Mouse (Mus musculus) retina, postnatal 1 day (tissue): ENCODE results near the gene Gm4131.
A peak's percentile ranks its signal among the peaks of the same experiment; 100 is the strongest.
"Not testable (repeated sequence)": the region's sequence is repeated elsewhere in the genome, so short reads cannot be mapped to it uniquely, and the experiment has no call there.

Experiments used
- DNase-seq: peaks from one replicate; pipeline ENCODE4 v3.0.0-alpha.2; 2012

Gene Gm4131

GRCm38 (mm10) chr14:62566821-62567220 is at the start of gene Gm4131:
Gene Gm4131, minus strand, starts transcription at chr14:62566921.
- DNase-seq, result not testable (repeated sequence)

GRCm38 (mm10) chr14:62609904-62610303 is 43.2 kb upstream of the Gm4131 start:
- DNase-seq, result no peak

DNA sequence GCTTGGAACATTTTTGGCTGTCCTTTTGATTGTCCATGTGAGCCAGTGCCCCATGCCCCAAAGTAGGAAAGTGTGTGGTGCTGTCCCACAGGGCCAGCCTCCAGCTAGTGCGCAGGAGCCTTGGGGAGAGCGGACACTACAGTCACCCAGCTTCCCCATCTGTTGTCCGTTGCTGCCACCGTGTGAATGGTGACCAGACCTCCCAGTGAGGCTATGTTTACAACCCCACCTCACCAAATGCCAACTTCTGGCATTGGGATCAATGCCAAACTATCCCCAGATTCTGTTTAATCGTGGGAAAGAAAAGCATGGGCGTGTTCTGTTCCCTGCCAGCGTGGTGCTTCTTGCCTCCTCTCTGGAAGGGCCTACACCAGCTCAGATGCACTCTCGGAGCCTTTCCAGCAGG is 41.1 kb upstream of the Gm4131 start:
- DNase-seq, result no peak

DNA sequence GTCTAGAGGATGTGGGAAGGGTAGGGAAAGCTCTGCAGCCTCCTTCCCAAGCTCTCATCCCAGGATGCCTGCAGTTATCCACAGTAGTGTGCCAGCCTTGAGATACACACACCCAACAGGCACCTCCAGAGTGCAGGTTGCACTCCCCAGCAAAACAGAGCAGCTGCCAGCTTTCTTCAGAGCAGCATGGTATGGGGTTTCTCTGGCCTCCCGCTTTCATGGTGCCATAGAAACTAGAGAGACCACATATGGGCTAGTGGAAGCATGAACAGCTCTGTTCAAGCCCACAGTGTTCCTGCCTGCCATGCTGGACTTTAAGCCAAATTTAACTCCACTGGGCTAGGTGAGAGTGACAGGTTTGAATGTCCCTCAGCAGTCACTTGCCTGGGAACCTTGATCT is 36.1 kb upstream of the Gm4131 start:
- DNase-seq, result no peak

DNA sequence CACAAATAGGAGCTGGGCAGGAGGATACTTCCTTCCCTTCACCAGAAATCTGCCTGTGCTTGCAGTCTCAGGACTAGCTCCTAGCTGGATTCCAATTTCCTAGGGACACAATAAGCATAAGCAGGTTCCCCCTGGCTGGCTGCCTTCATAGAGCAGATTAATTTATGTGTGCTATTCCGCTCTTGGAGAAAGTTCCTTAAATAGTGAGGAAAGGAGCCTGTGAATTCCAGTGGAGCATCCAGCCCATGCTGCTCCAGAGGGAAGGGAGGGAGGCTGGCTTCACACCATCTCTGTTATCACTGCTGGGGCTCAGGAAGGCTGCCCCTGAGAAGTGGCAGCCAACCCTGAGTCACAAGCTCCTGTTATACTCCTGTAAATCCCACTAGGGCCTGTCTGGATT is 35.5 kb upstream of the Gm4131 start:
- no peak for DNase-seq

GRCm38 (mm10) chr14:62600109-62600522 is 33.4 kb upstream of the Gm4131 start:
- DNase-seq, result peak; percentile 50

- DNase-seq, result peak; percentile 22
Measured at GRCm38 (mm10) chr14:62585338-62585737, 18.6 kb upstream of the Gm4131 start.

- DNase-seq, result no peak
Measured at GRCm38 (mm10) chr14:62584637-62585036, 17.9 kb upstream of the Gm4131 start.

DNA sequence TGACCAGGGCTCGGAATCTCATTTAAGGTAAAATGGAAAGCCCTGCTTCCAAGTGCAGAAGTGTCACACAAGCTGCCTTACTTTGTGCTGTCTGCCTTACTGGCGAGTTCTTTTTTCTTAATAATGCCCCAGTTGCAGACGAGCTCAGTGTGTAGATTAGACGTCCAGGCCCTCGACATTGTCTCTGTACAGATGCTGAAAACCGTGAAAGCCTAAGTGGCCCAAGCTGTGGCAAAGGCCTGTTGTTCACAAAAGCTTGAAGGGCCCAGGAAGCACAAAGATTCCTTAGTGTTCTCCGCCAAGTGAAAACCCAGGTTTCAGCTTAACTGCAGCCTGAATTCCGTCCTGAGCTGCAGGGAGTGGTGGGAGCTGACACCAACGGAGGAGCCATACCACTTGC is 15.0 kb upstream of the Gm4131 start:
- DNase-seq, result no peak

DNA sequence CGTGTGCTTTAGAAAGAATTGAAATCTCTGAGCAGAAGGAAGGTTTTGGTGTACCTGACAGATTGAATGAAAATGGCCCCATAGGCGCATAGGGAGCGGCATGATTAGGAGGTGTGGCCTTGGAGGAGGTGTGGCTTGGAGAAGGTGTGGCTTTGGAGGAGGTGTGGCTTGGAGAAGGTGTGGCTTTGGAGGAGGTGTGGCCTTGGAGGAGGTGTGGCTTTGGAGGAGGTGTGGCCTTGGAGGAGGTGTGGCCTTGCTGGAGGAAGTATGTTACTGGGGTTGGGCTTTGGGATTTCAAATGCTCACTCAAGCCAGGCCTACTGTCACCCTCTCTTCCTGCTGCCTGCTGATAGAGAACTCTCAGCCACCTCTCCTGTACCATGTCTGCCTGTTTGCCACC is 14.2 kb upstream of the Gm4131 start:
- no peak for DNase-seq

DNA sequence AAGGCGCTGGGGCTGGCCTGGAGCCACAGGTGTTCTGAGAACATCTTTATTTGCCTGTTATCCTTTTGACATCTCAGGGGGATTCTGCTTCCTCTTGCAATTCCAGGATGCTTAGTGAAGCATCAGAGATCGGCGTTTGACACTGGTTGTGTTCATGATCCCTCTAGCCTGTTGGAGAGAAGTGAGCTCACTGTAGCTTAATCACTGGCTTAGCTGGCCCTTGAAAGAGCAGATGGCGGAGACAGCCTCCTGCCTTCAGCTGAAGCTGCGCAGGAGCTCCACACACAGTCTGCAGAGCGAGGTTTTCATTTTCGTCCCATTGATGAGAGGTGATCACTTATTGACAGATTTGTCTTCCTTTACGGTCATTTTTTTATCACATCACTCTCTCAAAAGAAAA is 9.1 kb upstream of the Gm4131 start:
- peak; percentile 55 for DNase-seq

- no peak for DNase-seq
Measured at GRCm38 (mm10) chr14:62574906-62575305, 8.2 kb upstream of the Gm4131 start.

GRCm38 (mm10) chr14:62573454-62573853 is 6.7 kb upstream of the Gm4131 start:
- DNase-seq, result no peak

- no peak for DNase-seq
Measured at GRCm38 (mm10) chr14:62570299-62570698, 3.6 kb upstream of the Gm4131 start.

- no peak for DNase-seq
Measured at GRCm38 (mm10) chr14:62569463-62569862, 2.7 kb upstream of the Gm4131 start.

DNA sequence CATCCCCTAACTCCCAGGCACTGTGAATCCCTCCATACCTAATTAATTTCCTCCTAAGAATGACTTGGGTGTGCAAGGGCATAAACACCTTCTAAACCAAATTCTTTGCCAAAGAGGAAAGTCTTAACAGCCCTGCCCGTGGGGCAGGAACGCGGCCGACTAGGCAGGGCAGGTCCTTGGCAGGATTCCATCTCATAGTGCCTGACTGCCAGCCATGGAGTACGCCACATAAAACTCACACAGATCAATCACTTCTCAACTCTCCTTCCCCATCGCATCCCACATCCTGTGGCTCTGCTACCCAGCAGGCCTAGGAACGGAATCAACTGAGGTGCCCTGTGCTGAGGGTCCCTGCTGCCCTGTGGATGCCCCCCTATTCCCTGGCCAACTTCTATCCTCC is 3.0 kb downstream of the Gm4131 start:
- no peak for DNase-seq

DNA sequence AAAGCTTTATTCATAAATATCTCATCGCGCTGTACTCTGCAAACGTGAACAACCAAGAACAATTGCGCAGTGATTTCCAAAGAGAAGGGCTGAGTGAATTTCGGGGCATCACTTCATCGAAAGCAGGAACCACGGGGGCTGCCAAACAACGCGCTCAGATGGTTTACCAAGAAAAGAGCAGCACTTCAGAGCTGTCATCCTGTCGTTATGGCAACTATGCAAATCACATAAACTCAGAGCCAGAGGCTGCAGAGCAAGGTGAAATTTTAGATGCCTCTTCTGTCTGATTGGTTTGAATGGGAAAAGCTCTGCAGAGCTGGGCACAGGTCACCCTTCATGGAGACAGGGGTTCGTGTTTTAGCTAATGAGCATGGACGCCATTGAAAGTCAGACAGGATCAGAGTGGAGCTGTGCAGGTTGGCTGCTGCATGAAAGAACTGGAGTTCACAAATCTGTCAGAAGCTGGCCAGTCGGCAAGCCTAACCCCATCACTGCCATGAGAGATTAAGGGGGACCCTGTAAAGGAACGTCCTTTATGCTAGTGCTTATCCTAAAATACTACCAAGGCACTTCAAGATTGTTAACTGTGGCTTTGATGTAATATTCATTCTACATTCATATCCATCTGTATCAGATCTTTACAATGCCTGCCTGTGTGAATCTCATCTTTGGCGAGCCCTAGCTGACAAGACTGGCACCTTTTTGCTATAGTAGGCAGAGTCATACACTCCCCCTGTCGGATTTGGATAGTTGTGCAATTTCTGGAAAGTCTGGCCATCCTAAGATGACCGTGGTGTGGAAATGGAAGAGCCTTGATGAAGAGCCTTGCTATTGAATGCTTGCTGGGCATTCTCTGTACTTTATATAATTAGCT is 4.6 kb downstream of the Gm4131 start:
- peak; percentile 16 for DNase-seq

- no peak for DNase-seq
Measured at GRCm38 (mm10) chr14:62557111-62557510, 9.6 kb downstream of the Gm4131 start.

- DNase-seq, result peak; percentile 58
Measured at GRCm38 (mm10) chr14:62555840-62556810, 10.6 kb downstream of the Gm4131 start.

DNA sequence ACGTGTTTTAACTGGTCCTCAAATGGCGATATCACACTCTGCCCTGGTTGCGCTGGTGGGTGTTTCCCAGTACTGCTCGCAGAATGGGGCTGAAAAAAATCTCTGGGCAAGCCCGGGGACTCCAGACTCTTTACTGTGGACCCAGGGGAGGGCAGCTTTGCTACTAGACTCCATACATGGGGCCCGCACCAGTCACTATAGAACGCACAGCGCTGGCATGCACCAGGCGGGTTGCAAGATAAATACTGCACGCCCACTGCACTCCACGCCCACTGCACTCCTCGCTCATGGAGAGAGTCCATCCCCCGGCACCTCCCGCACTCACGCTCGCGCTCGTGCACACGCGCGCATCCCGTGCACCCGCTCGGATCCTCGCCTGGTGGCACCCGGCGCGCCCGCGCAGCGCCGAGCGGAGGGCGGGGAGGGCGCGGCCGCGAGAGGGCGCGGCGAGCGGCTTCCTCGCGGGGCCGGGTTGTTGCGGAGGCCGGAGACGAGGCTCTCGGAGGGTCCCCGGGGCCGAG is 11.4 kb downstream of the Gm4131 start, which contains the start of gene Fam124a:
Gene Fam124a (plus strand): TSS at position 429 of the 521 bp plus-strand sequence.
- peak; percentile 94 for DNase-seq

DNA sequence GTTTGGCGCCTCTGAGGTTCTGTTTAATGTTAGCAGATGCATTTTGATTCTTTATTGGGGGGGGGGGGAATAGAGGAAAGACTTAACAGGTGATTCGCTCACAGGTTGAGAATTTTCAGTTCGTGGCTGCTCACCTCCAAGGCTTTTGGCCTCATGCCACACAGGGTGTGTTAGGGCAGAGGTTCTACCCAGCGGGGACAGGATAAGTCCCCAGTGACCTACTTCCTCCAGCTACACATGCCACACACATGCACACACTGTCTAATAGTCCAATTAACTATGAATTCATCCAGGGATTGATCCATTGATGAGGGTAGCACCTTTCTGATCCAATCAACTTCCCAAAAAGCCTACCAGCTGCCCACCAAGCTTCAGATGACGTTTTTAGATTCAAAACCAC is 12.9 kb downstream of the Gm4131 start:
- peak; percentile 73 for DNase-seq

DNA sequence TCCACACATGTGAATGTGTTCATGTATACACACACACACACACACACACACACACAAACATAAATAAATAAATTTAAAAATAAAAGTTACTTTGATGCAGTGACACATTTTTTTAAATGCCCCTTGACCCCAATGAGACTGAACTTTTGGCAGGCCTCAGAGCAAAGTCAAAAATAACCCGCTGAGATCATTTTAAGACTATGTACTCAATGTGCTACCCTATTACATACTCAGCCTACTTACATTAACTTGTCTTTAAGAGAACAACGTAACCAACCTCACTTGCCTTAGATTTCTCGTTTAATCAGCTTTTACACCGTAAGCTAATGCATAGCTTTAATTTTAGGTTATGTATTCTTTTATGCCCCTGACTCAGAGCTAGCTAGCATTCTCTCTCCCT is 13.9 kb downstream of the Gm4131 start:
- no peak for DNase-seq

DNA sequence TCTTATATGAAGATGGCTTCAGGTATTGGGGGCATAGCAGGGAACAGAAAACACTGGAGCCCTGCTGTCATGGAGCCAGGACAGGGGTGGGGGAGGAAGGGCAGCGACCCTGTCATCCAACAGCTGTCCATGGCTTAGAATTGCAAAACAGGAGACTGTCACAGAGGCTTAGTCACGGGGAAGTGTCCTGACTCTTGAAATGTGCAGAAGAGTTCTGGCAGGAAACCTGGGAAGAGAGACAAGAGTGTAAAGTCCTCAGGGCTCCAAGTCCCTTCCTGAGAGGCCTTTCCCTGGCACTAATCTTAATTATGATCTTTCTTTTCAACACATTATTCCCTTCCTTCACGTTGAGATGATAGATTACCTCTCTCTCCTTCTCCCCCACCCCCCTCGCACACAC is 16.6 kb downstream of the Gm4131 start:
- DNase-seq, result no peak
